Mouse (Mus musculus) embryonic facial prominence, embryonic 11.5 days (tissue): ENCODE measurements at regions not wholly inside any gene's neighbourhood (a gene's known extent, or its start where the extent isn't known, plus 50 kb on each side); places are given as distances from the start of the nearest gene placed in this dataset.

Source experiments
- ATAC-seq: fragments of 200-750 bp; cut with Nextera tagmentation; replicated peaks from 2 replicates; pipeline ENCODE4 v1.8.0; 2017; ENCODE audit warnings: low read depth; ENCODE audit not compliant: insufficient number of reproducible peaks, low FRiP score, low TSS enrichment
- DNase-seq: peaks from one replicate; pipeline ENCODE4 v3.0.0-alpha.2; 2015; ENCODE audit warnings: low spot score
- H3K27ac ChIP-seq: fragments of 300-500 bp; sonication (generic); replicated peaks from 2 replicates; pipeline ENCODE4 v1.5.1; 2014; ENCODE audit warnings: mild to moderate bottlenecking, low read depth, low read length, control low read depth
- H3K27me3 ChIP-seq: fragments of 300-500 bp; sonication (generic); 2 replicates; pipeline ENCODE4 v1.6.1; 2014; ENCODE audit warnings: mild to moderate bottlenecking, low read length, moderate library complexity, mixed read lengths; ENCODE audit not compliant: control insufficient read depth, insufficient read depth
- H3K36me3 ChIP-seq: fragments of 300-500 bp; sonication (generic); replicated peaks from 2 replicates; pipeline ENCODE4 v1.6.1; 2014; ENCODE audit warnings: low read depth, mild to moderate bottlenecking, low read length, moderate library complexity, mixed read lengths; ENCODE audit not compliant: control insufficient read depth, insufficient read depth
- H3K4me1 ChIP-seq: fragments of 300-500 bp; sonication (generic); 2 replicates; pipeline ENCODE4 v1.6.1; 2014; ENCODE audit warnings: low read length, mixed read lengths; ENCODE audit not compliant: control insufficient read depth, insufficient read depth
- H3K4me2 ChIP-seq: fragments of 300-500 bp; sonication (generic); 2 replicates; pipeline ENCODE4 v1.6.1; 2014; ENCODE audit warnings: low read depth, mild to moderate bottlenecking, control low read depth, low read length, moderate library complexity
- H3K4me3 ChIP-seq: fragments of 300-500 bp; sonication (generic); 2 replicates; pipeline ENCODE4 v1.5.1; 2014; ENCODE audit warnings: low read depth, low read length, control low read depth
- H3K9ac ChIP-seq: fragments of 300-500 bp; sonication (generic); replicated peaks from 2 replicates; pipeline ENCODE4 v1.6.1; 2014; ENCODE audit warnings: mild to moderate bottlenecking, control low read depth, low read length
- H3K9me3 ChIP-seq: fragments of 300-500 bp; sonication (generic); replicated peaks from 2 replicates; pipeline ENCODE4 v1.6.1; 2016; ENCODE audit warnings: mild to moderate bottlenecking, low read length, inconsistent platforms, mixed read lengths; ENCODE audit not compliant: control insufficient read depth
- WGBS: fragments of 180-500 bp; shearing (Covaris S2); extraction: QIAGEN DNeasy Blood & Tissue Kit; methylation state at CpG from one replicate; pipeline ENCODE4 v1.1.7; 2014; 5-methylcytosine and 5-hydroxymethylcytosine counted together

- Histone ChIP-seq H3K27ac (no peak overlapping the region), H3K36me3 (no peaks in the 10 kb centered on the region), H3K9ac (no peak overlapping the region), H3K4me2 (no peak overlapping the region), H3K4me3 (no peak overlapping the region), H3K9me3 (no peaks in the 10 kb centered on the region), H3K4me1 (no peaks in the 10 kb centered on the region), H3K27me3 (no peaks in the 10 kb centered on the region)
- DNase-seq, result peak; percentile 45
- ATAC-seq, result no peak
- WGBS, result 48% methylated on average over 12 of the region's 12 CpGs
These were observed 114.3 kb downstream of the Dkk1 start for GRCm38 (mm10) chr19:30435054-30435738.

GRCm38 (mm10) chr19:30450869-30451542 is 98.5 kb downstream of the Dkk1 start:
- WGBS, result 87% methylated on average over 13 of the region's 13 CpGs
- Histone ChIP-seq H3K27me3 (no peaks in the 10 kb centered on the region), H3K4me1 (no peaks in the 10 kb centered on the region), H3K36me3 (no peaks in the 10 kb centered on the region), H3K9me3 (no peaks in the 10 kb centered on the region), H3K4me3 (no peak overlapping the region), H3K9ac (no peak overlapping the region), H3K4me2 (no peak overlapping the region), H3K27ac (no peak overlapping the region)
- ATAC-seq (no peak), DNase-seq (no peak)

- no peak overlapping the region for H3K4me3 ChIP-seq
- no peaks in the 10 kb centered on the region for H3K27me3 ChIP-seq
- ATAC-seq (no peak), DNase-seq (no peak)
- no peaks in the 10 kb centered on the region for H3K9me3 ChIP-seq
- H3K4me2 ChIP-seq, result no peak overlapping the region
- no peak overlapping the region for H3K9ac ChIP-seq
- no peaks in the 10 kb centered on the region for H3K4me1 ChIP-seq
- WGBS, result 65% methylated on average over 8 of the region's 8 CpGs
- H3K27ac ChIP-seq, result no peak overlapping the region
- H3K36me3 ChIP-seq, result no peaks in the 10 kb centered on the region
These were observed 97.9 kb downstream of the Dkk1 start for GRCm38 (mm10) chr19:30451543-30451920.

- DNase-seq (no peak), ATAC-seq (no peak)
- WGBS, result 93% methylated on average over 11 of the region's 11 CpGs
- Histone ChIP-seq H3K9me3 (no peaks in the 10 kb centered on the region), H3K4me3 (no peak overlapping the region), H3K27ac (no peak overlapping the region), H3K4me2 (no peak overlapping the region), H3K36me3 (no peaks in the 10 kb centered on the region), H3K9ac (no peak overlapping the region), H3K27me3 (no peaks in the 10 kb centered on the region), H3K4me1 (no peaks in the 10 kb centered on the region)
These were observed 96.8 kb downstream of the Dkk1 start for GRCm38 (mm10) chr19:30452671-30453070.

- DNase-seq, result no peak
- H3K4me3 ChIP-seq, result no peak overlapping the region
- H3K4me1 ChIP-seq, result no peaks in the 10 kb centered on the region
- no peaks in the 10 kb centered on the region for H3K9me3 ChIP-seq
- no peak overlapping the region for H3K9ac ChIP-seq
- no peaks in the 10 kb centered on the region for H3K27me3 ChIP-seq
- no peak overlapping the region for H3K27ac ChIP-seq
- ATAC-seq, result no peak
- 45% methylated on average over 4 of the region's 4 CpGs for WGBS
- H3K4me2 ChIP-seq, result no peak overlapping the region
- no peaks in the 10 kb centered on the region for H3K36me3 ChIP-seq
These were observed 66.0 kb downstream of the Dkk1 start for GRCm38 (mm10) chr19:30483436-30483835.

GRCm38 (mm10) chr19:30489786-30490185 is 59.7 kb downstream of the Dkk1 start:
- H3K4me2 ChIP-seq, result no peak overlapping the region
- no peak overlapping the region for H3K27ac ChIP-seq
- no peaks in the 10 kb centered on the region for H3K36me3 ChIP-seq
- no peak for ATAC-seq
- DNase-seq, result peak; percentile 71
- H3K9me3 ChIP-seq, result no peaks in the 10 kb centered on the region
- H3K4me1 ChIP-seq, result no peaks in the 10 kb centered on the region
- H3K4me3 ChIP-seq, result no peak overlapping the region
- no peaks in the 10 kb centered on the region for H3K27me3 ChIP-seq
- H3K9ac ChIP-seq, result no peak overlapping the region
- WGBS, result 16% methylated on average over 3 of the region's 3 CpGs

GRCm38 (mm10) chr19:30490916-30491315 is 58.5 kb downstream of the Dkk1 start:
- Histone ChIP-seq H3K4me2 (no peak overlapping the region), H3K27me3 (no peaks in the 10 kb centered on the region), H3K9ac (no peak overlapping the region), H3K4me3 (no peak overlapping the region), H3K4me1 (no peaks in the 10 kb centered on the region), H3K27ac (no peak overlapping the region), H3K9me3 (no peaks in the 10 kb centered on the region), H3K36me3 (no peaks in the 10 kb centered on the region)
- 49% methylated on average over 9 of the region's 9 CpGs for WGBS
- no peak for DNase-seq
- ATAC-seq, result no peak
